Mouse (Mus musculus) MEL (cell line): ENCODE measurements at regions not wholly inside any gene's neighbourhood (a gene's known extent, or its start where the extent isn't known, plus 50 kb on each side); places are given as distances from the start of the nearest gene placed in this dataset.

Experiments used
- DNase-seq: peaks from one replicate; pipeline ENCODE4 v3.0.0; 2011; ENCODE audit warnings: low read depth, low spot score
- H3K27ac ChIP-seq: 2 replicates; pipeline ENCODE4 v1.5.1; 2012; ENCODE audit warnings: low read depth, mild to moderate bottlenecking, control low read depth, low read length, moderate library complexity; ENCODE audit not compliant: control insufficient read depth
- H3K27me3 ChIP-seq, 2 experiments: fragments of 150-350 bp in 1 of 2; sonication (generic) in 1 of 2; 2 replicates each; pipeline ENCODE4 v1.6.1; 2012; ENCODE audit warnings: low read length in 2 of 2, mild to moderate bottlenecking in 2 of 2, improper control_type of control experiment in 1 of 2, moderate library complexity in 1 of 2; ENCODE audit not compliant: insufficient read depth in 2 of 2, control insufficient read depth in 1 of 2
- H3K36me3 ChIP-seq, 2 experiments: 2 replicates each; pipeline ENCODE4 v1.6.1; 2012 to 2014; ENCODE audit warnings: low read length in 2 of 2, improper control_type of control experiment in 1 of 2, inconsistent platforms in 1 of 2, mild to moderate bottlenecking in 1 of 2; ENCODE audit not compliant: insufficient read depth in 2 of 2, control insufficient read depth in 1 of 2
- H3K4me1 ChIP-seq, 2 experiments: fragments of 150-350 bp in 1 of 2; sonication (generic) in 1 of 2; 2 replicates each; pipeline ENCODE4 v1.6.1; 2012; ENCODE audit warnings: low read length in 2 of 2, improper control_type of control experiment in 1 of 2, mild to moderate bottlenecking in 1 of 2; ENCODE audit not compliant: insufficient read depth in 2 of 2, control insufficient read depth in 1 of 2
- H3K4me3 ChIP-seq, 2 experiments: fragments of 150-350 bp in 1 of 2; sonication (generic) in 1 of 2; 2 replicates each; pipeline ENCODE4 v1.5.1; 2012; ENCODE audit warnings: low read depth in 2 of 2, low read length in 2 of 2, mild to moderate bottlenecking in 2 of 2, moderate library complexity in 2 of 2, control low read depth in 1 of 2, improper control_type of control experiment in 1 of 2; ENCODE audit not compliant: control insufficient read depth in 1 of 2, insufficient read depth in 1 of 2
- H3K79me2 ChIP-seq: 2 replicates; pipeline ENCODE4 v1.6.1; 2012; ENCODE audit warnings: mild to moderate bottlenecking, low read length, moderate library complexity; ENCODE audit not compliant: control insufficient read depth, poor library complexity, insufficient read depth
- H3K9ac ChIP-seq: 2 replicates; pipeline ENCODE4 v1.6.1; 2012; ENCODE audit warnings: low read depth, mild to moderate bottlenecking, control low read depth, low read length, moderate library complexity; ENCODE audit not compliant: control insufficient read depth, poor library complexity, severe bottlenecking
- H3K9me3 ChIP-seq: fragments of 150-350 bp; sonication (generic); replicated peaks from 2 replicates; pipeline ENCODE4 v1.6.1; 2012; ENCODE audit warnings: mild to moderate bottlenecking, low read length, improper control_type of control experiment, moderate library complexity; ENCODE audit not compliant: insufficient read depth
- BHLHE40 ChIP-seq: IDR thresholded peaks from 2 replicates; pipeline ENCODE4 v1.6.1; 2012; ENCODE audit warnings: low read depth, mild to moderate bottlenecking, inconsistent platforms, low read length, improper control_type of control experiment, borderline replicate concordance
- CTCF ChIP-seq, 3 experiments: IDR thresholded peaks in 2 of 3; conservative IDR thresholded peaks in 1 of 3; 2 replicates each; pipeline ENCODE4 v1.5.1; 2011 to 2012; ENCODE audit warnings: low read length in 3 of 3, low read depth in 2 of 3, mild to moderate bottlenecking in 2 of 3, improper control_type of control experiment in 1 of 3, inconsistent platforms in 1 of 3, mixed read lengths in 1 of 3, moderate library complexity in 1 of 3; ENCODE audit not compliant: control insufficient read depth in 1 of 3, insufficient read depth in 1 of 3, poor library complexity in 1 of 3, severe bottlenecking in 1 of 3
- ELF1 ChIP-seq: IDR thresholded peaks from 2 replicates; pipeline ENCODE4 v1.6.1; 2014; ENCODE audit warnings: low read depth, mild to moderate bottlenecking, inconsistent platforms, low read length, improper control_type of control experiment, moderate library complexity
- EP300 ChIP-seq, 2 experiments: IDR thresholded peaks; 2 replicates each; pipeline ENCODE4 v1.6.1; 2011; ENCODE audit warnings: improper control_type of control experiment in 2 of 2, low read length in 2 of 2, low read depth in 1 of 2, mild to moderate bottlenecking in 1 of 2
- ETS1 ChIP-seq: IDR thresholded peaks from 2 replicates; pipeline ENCODE4 v1.6.1; 2012; ENCODE audit warnings: low read depth, mild to moderate bottlenecking, inconsistent platforms, low read length, improper control_type of control experiment, moderate library complexity
- HCFC1 ChIP-seq: IDR thresholded peaks from 2 replicates; pipeline ENCODE4 v1.6.1; 2012; ENCODE audit warnings: low read depth, mild to moderate bottlenecking, inconsistent platforms, low read length, improper control_type of control experiment, moderate library complexity
- MAZ ChIP-seq: IDR thresholded peaks from 2 replicates; pipeline ENCODE4 v1.6.1; 2012; ENCODE audit warnings: low read depth, mild to moderate bottlenecking, inconsistent platforms, low read length, improper control_type of control experiment
- MXI1 ChIP-seq: IDR thresholded peaks from 2 replicates; pipeline ENCODE4 v1.6.1; 2011; ENCODE audit warnings: mild to moderate bottlenecking, low read depth, low read length, improper control_type of control experiment
- MYC ChIP-seq: IDR thresholded peaks from 2 replicates; pipeline ENCODE4 v1.6.1; 2011; ENCODE audit warnings: low read depth, mild to moderate bottlenecking, low read length, improper control_type of control experiment, moderate library complexity
- NELFE ChIP-seq: IDR thresholded peaks from 2 replicates; pipeline ENCODE4 v1.6.1; 2011; ENCODE audit warnings: low read depth, low read length, improper control_type of control experiment
- NRF1 ChIP-seq: IDR thresholded peaks from 2 replicates; pipeline ENCODE4 v1.6.1; 2014; ENCODE audit warnings: low read depth, mild to moderate bottlenecking, inconsistent platforms, low read length, improper control_type of control experiment, moderate library complexity; ENCODE audit not compliant: poor library complexity, insufficient read depth, severe bottlenecking
- RAD21 ChIP-seq: IDR thresholded peaks from 2 replicates; pipeline ENCODE4 v1.6.1; 2011; ENCODE audit warnings: mild to moderate bottlenecking, low read depth, low read length, improper control_type of control experiment
- RCOR1 ChIP-seq: IDR thresholded peaks from 2 replicates; pipeline ENCODE4 v1.6.1; 2012; ENCODE audit warnings: low read depth, mild to moderate bottlenecking, inconsistent platforms, low read length, improper control_type of control experiment
- SMC3 ChIP-seq: IDR thresholded peaks from 2 replicates; pipeline ENCODE4 v1.6.1; 2011; ENCODE audit warnings: low read depth, low read length, improper control_type of control experiment
- TAL1 ChIP-seq: IDR thresholded peaks from 2 replicates; pipeline ENCODE4 v1.6.1; 2012; ENCODE audit warnings: mild to moderate bottlenecking, inconsistent platforms, low read length, moderate library complexity, mixed read lengths
- USF1 ChIP-seq: IDR thresholded peaks from 2 replicates; pipeline ENCODE4 v1.6.1; 2014; ENCODE audit warnings: low read depth, mild to moderate bottlenecking, inconsistent platforms, low read length, improper control_type of control experiment, moderate library complexity
- USF2 ChIP-seq, 2 experiments: IDR thresholded peaks; 2 replicates each; pipeline ENCODE4 v1.6.1; 2011 to 2012; ENCODE audit warnings: improper control_type of control experiment in 2 of 2, low read length in 2 of 2, borderline replicate concordance in 1 of 2, inconsistent platforms in 1 of 2, low read depth in 1 of 2, mild to moderate bottlenecking in 1 of 2; ENCODE audit not compliant: insufficient read depth in 1 of 2
- ZC3H11A ChIP-seq: IDR thresholded peaks from 2 replicates; pipeline ENCODE4 v1.6.1; 2012; ENCODE audit warnings: low read depth, mild to moderate bottlenecking, inconsistent platforms, low read length, improper control_type of control experiment
- ZKSCAN1 ChIP-seq: IDR thresholded peaks from 2 replicates; pipeline ENCODE4 v1.6.1; 2012; ENCODE audit warnings: low read depth, mild to moderate bottlenecking, inconsistent platforms, low read length, improper control_type of control experiment, moderate library complexity
- ZNF384 ChIP-seq: IDR thresholded peaks from 2 replicates; pipeline ENCODE4 v1.6.1; 2012; ENCODE audit warnings: low read depth, mild to moderate bottlenecking, inconsistent platforms, low read length, improper control_type of control experiment

- Histone ChIP-seq H3K4me3 (no peak overlapping the region), H3K36me3 (no peaks in the 10 kb centered on the region), H3K79me2 (no peaks in the 10 kb centered on the region), H3K9ac (no peak overlapping the region), H3K27ac (no peak overlapping the region), H3K4me1 (no peaks in the 10 kb centered on the region), H3K9me3 (no peaks in the 10 kb centered on the region), H3K27me3 (no peaks in the 10 kb centered on the region)
- TF ChIP-seq MYC (no peak), USF2 (IDR thresholded peaks at IDR 0.05; ENCODE audit: borderline replicate concordance in 1 of 2, insufficient read depth in 1 of 2, low read depth in 1 of 2, low read length in 2 of 2) (no peak), RCOR1 (no peak), BHLHE40 (no peak), USF1 (no peak), ZKSCAN1 (no peak), MXI1 (no peak), CTCF (IDR thresholded peaks at IDR 0.05 in 2 of 3, conservative IDR thresholded peaks at IDR 0.05 in 1 of 3; ENCODE audit: control insufficient read depth in 1 of 3, insufficient read depth in 1 of 3, low read depth in 2 of 3, low read length in 3 of 3, poor library complexity in 1 of 3, severe bottlenecking in 1 of 3) (no peak), HCFC1 (no peak), NELFE (no peak), ZNF384 (no peak), ETS1 (no peak), RAD21 (no peak), ZC3H11A (no peak), NRF1 (no peak)
- no peak for DNase-seq
These were observed 430.4 kb downstream of the Psat1 start for GRCm38 (mm10) chr19:15516566-15517305.

DNA sequence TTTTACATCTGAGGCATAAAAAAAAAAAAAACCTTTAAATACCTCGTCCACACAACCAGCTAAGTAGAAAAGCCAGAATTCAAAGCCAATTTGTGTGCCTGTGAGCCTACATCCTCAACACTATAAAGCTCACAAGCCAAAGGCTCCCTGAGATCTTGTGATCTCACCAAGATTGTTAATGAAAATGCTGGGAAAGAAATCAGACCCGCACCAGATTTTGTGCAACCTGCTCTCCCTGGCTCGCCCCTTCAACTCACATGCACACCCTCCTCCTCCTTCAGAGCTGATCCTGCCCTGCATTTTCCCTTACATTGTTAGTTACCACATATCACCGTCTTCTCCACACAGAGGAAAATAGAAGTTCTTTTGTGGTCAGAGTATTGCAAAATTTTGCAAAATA lies 433.9 kb downstream of the Psat1 start:
- H3K27me3 ChIP-seq = no peaks in the 10 kb centered on the region
- no peak overlapping the region for H3K9ac ChIP-seq
- TF ChIP-seq USF1 (no peak), SMC3 (no peak), NELFE (no peak), ELF1 (no peak), EP300 (IDR thresholded peaks at IDR 0.05; ENCODE audit: low read depth in 1 of 2, low read length in 2 of 2) (no peak), TAL1 (no peak), MAZ (no peak), MXI1 (no peak), BHLHE40 (no peak)
- no peaks in the 10 kb centered on the region for H3K9me3 ChIP-seq
- no peak overlapping the region for H3K27ac ChIP-seq
- no peaks in the 10 kb centered on the region for H3K4me1 ChIP-seq
- H3K36me3 ChIP-seq = no peaks in the 10 kb centered on the region
- DNase-seq = no peak
- H3K4me3 ChIP-seq = no peak overlapping the region
- H3K79me2 ChIP-seq = no peaks in the 10 kb centered on the region
